25 mouse cellular contexts compared by ENCODE assay signal in the genomic region with DNA sequence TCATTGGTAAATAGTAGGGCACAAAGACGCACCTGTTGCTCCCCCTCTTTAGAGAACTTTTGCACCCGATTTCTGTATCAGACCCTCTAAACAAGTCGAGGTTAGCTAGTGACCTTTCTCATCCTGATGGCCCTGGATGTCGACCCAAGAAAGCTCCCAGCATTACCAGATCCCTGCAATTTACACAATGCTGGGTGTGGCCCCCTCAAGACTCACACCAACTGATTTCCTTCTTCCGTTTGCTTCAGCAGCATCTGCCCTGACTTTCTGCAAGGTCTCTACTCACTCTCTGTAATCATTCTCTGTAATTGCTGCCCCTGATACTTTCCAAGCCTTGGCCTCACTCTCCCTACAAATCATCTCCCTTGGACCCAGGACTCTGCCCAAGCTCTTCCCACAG. TPM values are rescaled to one million over a fixed set of nuclear protein-coding genes. Genes with fewer than 3 reads are reported as not detected.
"Had no signal": no experiment of that assay in that cellular context is flagged by ENCODE, and none has a peak within 500 bp of the region (broad histone marks: within the 10 kb centered on the region; RNA-seq: fewer than 3 reads in every experiment).

No protein-coding gene starts in this region.

- ATAC-seq: liver, postnatal 0 days; lung, postnatal 0 days; midbrain, embryonic 13.5 days; midbrain, embryonic 15.5 days had no signal

- H3K9ac ChIP-seq: liver, postnatal 0 days; lung, embryonic 15.5 days; midbrain, embryonic 13.5 days; midbrain, embryonic 15.5 days; neural tube, embryonic 12.5 days had no signal

- H3K27me3 ChIP-seq: lung, embryonic 15.5 days; midbrain, embryonic 13.5 days; midbrain, embryonic 15.5 days; neural tube, embryonic 12.5 days had no signal

- H3K27ac ChIP-seq: lung, embryonic 15.5 days; macrophage; midbrain, embryonic 13.5 days; midbrain, embryonic 15.5 days; neural tube, embryonic 12.5 days had no signal

- DNase-seq: liver, postnatal 0 days; lung, adult 2 months; lung, postnatal 14 days; lung, postnatal 36 days; right cerebral cortex, postnatal 14 days; spleen, adult 18-20 months; thymus, adult 18-20 months; thymus, postnatal 25 days; thymus, postnatal 4 days had no signal

- H3K9me3 ChIP-seq: lung, embryonic 15.5 days; midbrain, embryonic 13.5 days; midbrain, embryonic 15.5 days; neural tube, embryonic 12.5 days had no signal

- H3K36me3 ChIP-seq: lung, embryonic 15.5 days; midbrain, embryonic 13.5 days; midbrain, embryonic 15.5 days; neural tube, embryonic 12.5 days had no signal

- H3K4me1 ChIP-seq: midbrain, embryonic 13.5 days; midbrain, embryonic 15.5 days; neural tube, embryonic 12.5 days had no signal

- H3K4me2 ChIP-seq: lung, embryonic 15.5 days; midbrain, embryonic 11.5 days; midbrain, embryonic 13.5 days; midbrain, embryonic 15.5 days; neural tube, embryonic 12.5 days had no signal

- H3K4me3 ChIP-seq: lung, embryonic 15.5 days; megakaryocyte, embryonic 14.5 days; midbrain, embryonic 13.5 days; midbrain, embryonic 15.5 days; neural tube, embryonic 12.5 days had no signal

RNA-seq across cellular contexts. Expression of a gene that starts 1.6 kb away (rescaled TPM):
- total RNA-seq: megakaryocyte progenitor cell, adult 5-6 weeks; monocyte, adult 5-6 weeks; neutrophil, adult 5-6 weeks had no signal
- polyA plus RNA-seq: lung, embryonic 15.5 days; lung, postnatal 0 days; macrophage; midbrain, embryonic 11.5 days; midbrain, embryonic 13.5 days; midbrain, embryonic 15.5 days; midbrain, postnatal 0 days; neural tube, embryonic 12.5 days; neural tube, embryonic 14.5 days; stomach, embryonic 14.5 days had no signal

RNA-seq across cellular contexts. Expression of a gene that starts 8.1 kb away (rescaled TPM):
- total RNA-seq: megakaryocyte progenitor cell, adult 5-6 weeks; midbrain, postnatal 0 days; monocyte, adult 5-6 weeks; neutrophil, adult 5-6 weeks had no signal
- polyA plus RNA-seq: lung, embryonic 15.5 days; lung, postnatal 0 days; macrophage; midbrain, embryonic 11.5 days; midbrain, embryonic 13.5 days; midbrain, embryonic 15.5 days; midbrain, postnatal 0 days; neural tube, embryonic 12.5 days; neural tube, embryonic 14.5 days; stomach, embryonic 14.5 days; urinary bladder, adult 2 months had no signal

RNA-seq across cellular contexts. Expression of a gene that starts 30.4 kb away (rescaled TPM):
- total RNA-seq: megakaryocyte progenitor cell, adult 5-6 weeks; midbrain, postnatal 0 days; monocyte, adult 5-6 weeks; neutrophil, adult 5-6 weeks had no signal
- polyA plus RNA-seq: lung, adult 2 months; lung, embryonic 15.5 days; lung, postnatal 0 days; macrophage; midbrain, embryonic 11.5 days; midbrain, embryonic 13.5 days; midbrain, embryonic 15.5 days; midbrain, postnatal 0 days; neural tube, embryonic 12.5 days; neural tube, embryonic 14.5 days; stomach, embryonic 14.5 days; urinary bladder, adult 2 months had no signal

RNA-seq across cellular contexts. Expression of a gene that starts 47.0 kb away (rescaled TPM):
- total RNA-seq: megakaryocyte progenitor cell, adult 5-6 weeks; midbrain, postnatal 0 days; monocyte, adult 5-6 weeks; neutrophil, adult 5-6 weeks had no signal
- polyA plus RNA-seq: liver, postnatal 0 days; lung, adult 2 months; lung, embryonic 15.5 days; lung, postnatal 0 days; macrophage; midbrain, embryonic 11.5 days; midbrain, embryonic 13.5 days; midbrain, embryonic 15.5 days; midbrain, postnatal 0 days; neural tube, embryonic 12.5 days; neural tube, embryonic 14.5 days; stomach, embryonic 14.5 days; stomach, embryonic 16.5 days; urinary bladder, adult 2 months had no signal
